Mouse (Mus musculus) forebrain, embryonic 14.5 days (tissue): ENCODE data around the gene Gfer. TPM values are rescaled to one million over a fixed set of nuclear protein-coding genes. Genes with fewer than 3 reads are reported as not detected.

Source experiments
- ATAC-seq: fragments of 200-750 bp; cut with Nextera tagmentation; 2 replicates; pipeline ENCODE4 v1.8.0; 2017; ENCODE audit warnings: mild to moderate bottlenecking, moderate library complexity
- DNase-seq: peaks from one replicate; pipeline ENCODE4 v3.0.0-alpha.2; 2015; ENCODE audit warnings: low spot score
- H3K27ac ChIP-seq: fragments of 300-500 bp; sonication (generic); 2 replicates; pipeline ENCODE4 v1.5.1; 2014; ENCODE audit warnings: low read depth, mild to moderate bottlenecking, control low read depth, low read length, moderate library complexity
- H3K27me3 ChIP-seq: fragments of 300-500 bp; sonication (generic); replicated peaks from 2 replicates; pipeline ENCODE4 v1.6.1; 2014; ENCODE audit warnings: low read length, control low read depth, mixed read lengths; ENCODE audit not compliant: control insufficient read depth, insufficient read depth
- H3K36me3 ChIP-seq: fragments of 300-500 bp; sonication (generic); 2 replicates; pipeline ENCODE4 v1.6.1; 2014; ENCODE audit warnings: low read length, control low read depth; ENCODE audit not compliant: control insufficient read depth, insufficient read depth
- H3K4me1 ChIP-seq: fragments of 300-500 bp; sonication (generic); 2 replicates; pipeline ENCODE4 v1.6.1; 2014; ENCODE audit warnings: antibody characterized with exemption, low read length, control low read depth; ENCODE audit not compliant: control insufficient read depth, insufficient read depth
- H3K4me2 ChIP-seq: fragments of 300-500 bp; sonication (generic); 2 replicates; pipeline ENCODE4 v1.6.1; 2014; ENCODE audit warnings: mild to moderate bottlenecking, control low read depth, low read length
- H3K4me3 ChIP-seq: fragments of 300-500 bp; sonication (generic); 2 replicates; pipeline ENCODE4 v1.5.1; 2014; ENCODE audit warnings: low read depth, low read length, control low read depth
- H3K9ac ChIP-seq: fragments of 300-500 bp; sonication (generic); 2 replicates; pipeline ENCODE4 v1.6.1; 2014; ENCODE audit warnings: mild to moderate bottlenecking, low read length, control low read depth, moderate library complexity
- H3K9me3 ChIP-seq: fragments of 300-500 bp; sonication (generic); replicated peaks from 2 replicates; pipeline ENCODE4 v1.6.1; 2016; ENCODE audit warnings: low read length, control low read depth, mixed read lengths; ENCODE audit not compliant: control insufficient read depth
- WGBS: fragments of 180-500 bp; shearing (Covaris S2); extraction: QIAGEN DNeasy Blood & Tissue Kit; methylation state at CpG from one replicate; pipeline ENCODE4 v1.1.7; 2014; 5-methylcytosine and 5-hydroxymethylcytosine counted together
- polyA plus RNA-seq: library from polyadenylated mRNA; unstranded; fragments of >200 nt; fragmentation: Nextera tagmentation; extraction: Ambion mirVana; gene quantifications from 2 replicates; pipeline ENCODE4 v1.2.1, GENCODE M21; 2014

Gene Gfer
- polyA plus RNA-seq, 1 experiment from 2014 or later, result 37.7 TPM

- ATAC-seq, result no peak
- Histone ChIP-seq H3K4me3 (no peak overlapping the region), H3K27me3 (no peaks in the 10 kb centered on the region), H3K9ac (no peak overlapping the region), H3K27ac (no peak overlapping the region), H3K4me1 (peaks cover 8% of the 10 kb centered on the region), H3K36me3 (peaks cover 3% of the 10 kb centered on the region; the same call in 1 of the 2 replicates), H3K4me2 (no peak overlapping the region), H3K9me3 (no peaks in the 10 kb centered on the region)
- DNase-seq, result no peak
- 84% methylated on average over 7 of the region's 7 CpGs for WGBS
Measured at GRCm38 (mm10) chr17:24735446-24735845, 39.5 kb upstream of the Gfer start.

- no peaks in the 10 kb centered on the region for H3K9me3 ChIP-seq
- WGBS, result 93% methylated on average over 1 of the region's 1 CpGs
- no peaks in the 10 kb centered on the region for H3K27me3 ChIP-seq
- H3K4me1 ChIP-seq, result peaks cover 8% of the 10 kb centered on the region
- DNase-seq, result no peak
- H3K9ac ChIP-seq, result no peak overlapping the region
- no peak overlapping the region for H3K4me2 ChIP-seq
- no peak overlapping the region for H3K27ac ChIP-seq
- ATAC-seq, result no peak
- H3K4me3 ChIP-seq, result no peak overlapping the region
- H3K36me3 ChIP-seq, result peaks cover 2% of the 10 kb centered on the region; the same call in 1 of the 2 replicates
Measured at GRCm38 (mm10) chr17:24734513-24734912, 38.6 kb upstream of the Gfer start.

GRCm38 (mm10) chr17:24733434-24734050 is 37.6 kb upstream of the Gfer start:
- Histone ChIP-seq H3K9me3 (no peaks in the 10 kb centered on the region), H3K36me3 (no peaks in the 10 kb centered on the region), H3K4me2 (no peak overlapping the region), H3K4me3 (no peak overlapping the region), H3K27ac (no peak overlapping the region), H3K9ac (no peak overlapping the region), H3K27me3 (no peaks in the 10 kb centered on the region), H3K4me1 (peaks cover 8% of the 10 kb centered on the region)
- 87% methylated on average over 21 of the region's 21 CpGs for WGBS
- ATAC-seq, result no peak
- no peak for DNase-seq

- Histone ChIP-seq H3K4me2 (no peak overlapping the region), H3K9me3 (no peaks in the 10 kb centered on the region), H3K27me3 (no peaks in the 10 kb centered on the region), H3K36me3 (no peaks in the 10 kb centered on the region), H3K27ac (no peak overlapping the region), H3K4me3 (no peak overlapping the region), H3K9ac (no peak overlapping the region), H3K4me1 (peaks cover 7% of the 10 kb centered on the region)
- ATAC-seq (no peak), DNase-seq (no peak)
- 83% methylated on average over 12 of the region's 12 CpGs for WGBS
Measured at GRCm38 (mm10) chr17:24732233-24732935, 36.4 kb upstream of the Gfer start.

- Histone ChIP-seq H3K4me3 (no peak overlapping the region), H3K27ac (no peak overlapping the region), H3K27me3 (no peaks in the 10 kb centered on the region), H3K36me3 (no peaks in the 10 kb centered on the region), H3K9me3 (no peaks in the 10 kb centered on the region), H3K4me1 (no peaks in the 10 kb centered on the region), H3K9ac (no peak overlapping the region), H3K4me2 (no peak overlapping the region)
- no peak for ATAC-seq
- DNase-seq, result no peak
- 84% methylated on average over 14 of the region's 14 CpGs for WGBS
Measured at GRCm38 (mm10) chr17:24730787-24731186, 34.8 kb upstream of the Gfer start.

GRCm38 (mm10) chr17:24729067-24729466 is 33.1 kb upstream of the Gfer start:
- Histone ChIP-seq H3K9ac (no peak overlapping the region), H3K4me1 (0 out of 2 replicates have a peak, but pooled peaks cover 4% of the 10 kb centered on the region), H3K9me3 (no peaks in the 10 kb centered on the region), H3K27me3 (no peaks in the 10 kb centered on the region), H3K36me3 (no peaks in the 10 kb centered on the region), H3K27ac (no peak overlapping the region), H3K4me3 (no peak overlapping the region), H3K4me2 (no peak overlapping the region)
- ATAC-seq (no peak), DNase-seq (no peak)
- 75% methylated on average over 6 of the region's 6 CpGs for WGBS

GRCm38 (mm10) chr17:24728184-24728583 is 32.2 kb upstream of the Gfer start:
- H3K27me3 ChIP-seq, result no peaks in the 10 kb centered on the region
- H3K27ac ChIP-seq, result no peak overlapping the region
- no peak overlapping the region for H3K4me2 ChIP-seq
- peaks cover 9% of the 10 kb centered on the region for H3K4me1 ChIP-seq
- H3K9me3 ChIP-seq, result no peaks in the 10 kb centered on the region
- no peak overlapping the region for H3K4me3 ChIP-seq
- no peak for ATAC-seq
- no peaks in the 10 kb centered on the region for H3K36me3 ChIP-seq
- H3K9ac ChIP-seq, result no peak overlapping the region
- DNase-seq, result no peak
- 76% methylated on average over 17 of the region's 17 CpGs for WGBS

- ATAC-seq (no peak), DNase-seq (no peak)
- peaks cover 11% of the 10 kb centered on the region for H3K4me1 ChIP-seq
- no peak within 1 kb of the TSS for H3K4me3 ChIP-seq
- no peak within 1 kb of the TSS for H3K4me2 ChIP-seq
- no peaks in the 10 kb centered on the region for H3K27me3 ChIP-seq
- 70% methylated on average over 2 of the region's 2 CpGs for WGBS
- peaks cover 1% of the 10 kb centered on the region for H3K36me3 ChIP-seq
- no peak within 1 kb of the TSS for H3K9ac ChIP-seq
- H3K27ac ChIP-seq, result no peak within 1 kb of the TSS
- H3K9me3 ChIP-seq, result no peaks in the 10 kb centered on the region
Measured at GRCm38 (mm10) chr17:24727618-24728017, 31.7 kb upstream of the Gfer start, which contains the start of gene Rpl3l. Gene Rpl3l, plus strand, starts transcription at chr17:24727820.
